Mouse (Mus musculus) ES-Bruce4 (cell line): ENCODE measurements around the gene Mcoln3. TPM values are rescaled to one million over a fixed set of nuclear protein-coding genes. Genes with fewer than 3 reads are reported as not detected.

Experiments used
- H3K27ac ChIP-seq: 2 replicates; pipeline ENCODE4 v1.5.1; 2012; ENCODE audit warnings: low read length, inconsistent platforms; ENCODE audit not compliant: insufficient read depth
- H3K27me3 ChIP-seq: 2 replicates; pipeline ENCODE4 v1.6.1; 2012; ENCODE audit warnings: mild to moderate bottlenecking, low read length, inconsistent platforms; ENCODE audit not compliant: control insufficient read depth, poor library complexity, insufficient read depth, severe bottlenecking
- H3K36me3 ChIP-seq: 2 replicates; pipeline ENCODE4 v1.6.1; 2012; ENCODE audit warnings: inconsistent platforms, mild to moderate bottlenecking, low read length, moderate library complexity; ENCODE audit not compliant: control insufficient read depth, poor library complexity, insufficient read depth, severe bottlenecking
- H3K4me1 ChIP-seq: one replicate; pipeline ENCODE4 v1.8.1; 2011; ENCODE audit warnings: low read length; ENCODE audit not compliant: control insufficient read depth, insufficient read depth
- H3K4me3 ChIP-seq: 2 replicates; pipeline ENCODE4 v1.5.1; 2011; ENCODE audit warnings: low read depth, mild to moderate bottlenecking, low read length
- H3K9ac ChIP-seq: 2 replicates; pipeline ENCODE4 v1.6.1; 2012; ENCODE audit warnings: low read depth, mild to moderate bottlenecking, inconsistent platforms; ENCODE audit not compliant: poor library complexity, severe bottlenecking
- H3K9me3 ChIP-seq: replicated peaks from 2 replicates; pipeline ENCODE4 v1.6.1; 2012; ENCODE audit warnings: mild to moderate bottlenecking, low read length, inconsistent platforms; ENCODE audit not compliant: control insufficient read depth, poor library complexity, insufficient read depth, severe bottlenecking
- CTCF ChIP-seq: IDR thresholded peaks from one replicate; pipeline ENCODE4 v1.8.1; 2011; ENCODE audit warnings: low read depth, low read length
- EP300 ChIP-seq: IDR thresholded peaks from 2 replicates; pipeline ENCODE4 v1.6.1; 2011; ENCODE audit warnings: low read depth, low read length; ENCODE audit not compliant: insufficient read depth
- POLR2A ChIP-seq: IDR thresholded peaks from one replicate; pipeline ENCODE4 v1.8.1; 2011; ENCODE audit warnings: low read length; ENCODE audit not compliant: insufficient read depth
- polyA plus RNA-seq: library from polyadenylated mRNA; stranded (reverse); fragments of >200 nt; gene quantifications from 2 replicates; pipeline ENCODE4 v1.2.4, GENCODE M21; 2011; ENCODE audit warnings: low read depth; ENCODE audit not compliant: missing spikeins, insufficient read depth, insufficient read length

Gene Mcoln3
- polyA plus RNA-seq, 1 experiment, result 13.1 TPM

GRCm38 (mm10) chr3:146150560-146150959 lies 33.3 kb downstream of the Mcoln3 start:
- TF ChIP-seq CTCF, result no peak
- no peak for TF ChIP-seq EP300
- no peak for TF ChIP-seq POLR2A
- H3K4me1 ChIP-seq, result no peaks in the 10 kb centered on the region
- H3K9ac ChIP-seq, result no peak overlapping the region
- no peaks in the 10 kb centered on the region for H3K9me3 ChIP-seq
- H3K27me3 ChIP-seq, result no peaks in the 10 kb centered on the region; the same call in 1 of the 2 replicates
- H3K27ac ChIP-seq, result no peak overlapping the region
- no peak overlapping the region for H3K4me3 ChIP-seq
- H3K36me3 ChIP-seq, result no peaks in the 10 kb centered on the region

DNA sequence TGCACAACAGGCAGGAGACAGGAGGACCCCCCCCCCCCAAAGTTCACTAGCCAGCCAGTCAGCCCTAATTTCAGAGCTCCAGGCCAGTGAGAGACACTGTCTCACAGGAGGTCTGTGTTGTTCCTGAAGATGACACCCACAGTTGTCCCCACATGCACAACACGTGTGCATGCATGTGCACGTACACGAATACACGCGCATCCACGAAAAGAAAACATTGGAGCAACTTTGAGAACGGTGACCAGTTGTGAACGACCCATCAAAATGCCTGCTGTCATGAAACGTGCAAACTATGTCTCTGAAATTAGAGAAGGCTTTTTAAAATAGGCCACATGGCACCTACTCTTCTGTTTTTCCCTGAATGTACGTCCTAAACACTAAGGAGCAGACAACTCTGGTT lies 34.1 kb downstream of the Mcoln3 start:
- Histone ChIP-seq H3K27ac (no peak overlapping the region), H3K36me3 (no peaks in the 10 kb centered on the region), H3K4me3 (no peak overlapping the region), H3K27me3 (no peaks in the 10 kb centered on the region; the same call in 1 of the 2 replicates), H3K9ac (no peak overlapping the region), H3K4me1 (no peaks in the 10 kb centered on the region), H3K9me3 (no peaks in the 10 kb centered on the region)
- TF ChIP-seq EP300, result no peak
- no peak for TF ChIP-seq CTCF
- TF ChIP-seq POLR2A, result no peak

- no peak overlapping the region for H3K9ac ChIP-seq
- no peak overlapping the region for H3K4me3 ChIP-seq
- H3K9me3 ChIP-seq, result no peaks in the 10 kb centered on the region
- TF ChIP-seq POLR2A (no peak), EP300 (no peak), CTCF (no peak)
- H3K4me1 ChIP-seq, result no peaks in the 10 kb centered on the region
- no peak overlapping the region for H3K27ac ChIP-seq
- no peaks in the 10 kb centered on the region; the same call in 1 of the 2 replicates for H3K27me3 ChIP-seq
- no peaks in the 10 kb centered on the region for H3K36me3 ChIP-seq
Observed at GRCm38 (mm10) chr3:146151755-146152154, 34.5 kb downstream of the Mcoln3 start.

DNA sequence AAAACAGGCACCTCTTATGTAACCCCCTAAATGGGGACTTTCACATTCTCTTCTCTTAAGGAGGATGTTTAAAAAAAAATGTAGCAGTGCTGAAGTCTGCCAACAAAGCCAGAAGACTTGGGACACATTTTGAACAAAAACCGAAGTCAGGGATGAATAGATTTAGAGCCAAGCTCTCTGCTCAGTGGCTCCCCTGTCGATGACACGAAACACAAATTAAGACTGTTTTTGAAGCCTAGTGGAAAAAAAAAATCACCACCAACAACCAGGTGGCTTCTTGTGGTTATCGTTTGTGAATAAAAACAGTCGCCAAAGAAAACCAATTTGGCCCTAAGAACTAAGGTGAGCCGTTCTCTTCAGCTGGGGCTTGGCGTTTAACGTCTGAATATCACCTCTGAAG lies 35.1 kb downstream of the Mcoln3 start:
- no peaks in the 10 kb centered on the region for H3K9me3 ChIP-seq
- no peak overlapping the region for H3K27ac ChIP-seq
- no peak overlapping the region for H3K4me3 ChIP-seq
- no peaks in the 10 kb centered on the region for H3K4me1 ChIP-seq
- no peaks in the 10 kb centered on the region for H3K36me3 ChIP-seq
- no peaks in the 10 kb centered on the region; the same call in 1 of the 2 replicates for H3K27me3 ChIP-seq
- H3K9ac ChIP-seq, result no peak overlapping the region
- no peak for TF ChIP-seq CTCF
- no peak for TF ChIP-seq POLR2A
- no peak for TF ChIP-seq EP300

GRCm38 (mm10) chr3:146152913-146153312 lies 35.7 kb downstream of the Mcoln3 start:
- Histone ChIP-seq H3K36me3 (no peaks in the 10 kb centered on the region), H3K4me1 (no peaks in the 10 kb centered on the region), H3K9me3 (no peaks in the 10 kb centered on the region), H3K4me3 (no peak overlapping the region), H3K27ac (no peak overlapping the region), H3K27me3 (no peaks in the 10 kb centered on the region; the same call in 1 of the 2 replicates), H3K9ac (no peak overlapping the region)
- no peak for TF ChIP-seq POLR2A
- no peak for TF ChIP-seq EP300
- no peak for TF ChIP-seq CTCF

GRCm38 (mm10) chr3:146153862-146154611 lies 36.8 kb downstream of the Mcoln3 start:
- H3K9me3 ChIP-seq, result no peaks in the 10 kb centered on the region
- no peaks in the 10 kb centered on the region; the same call in 1 of the 2 replicates for H3K27me3 ChIP-seq
- TF ChIP-seq EP300 (no peak), CTCF (no peak), POLR2A (no peak)
- no peak overlapping the region for H3K4me3 ChIP-seq
- no peak overlapping the region for H3K9ac ChIP-seq
- no peaks in the 10 kb centered on the region for H3K4me1 ChIP-seq
- H3K36me3 ChIP-seq, result no peaks in the 10 kb centered on the region
- H3K27ac ChIP-seq, result no peak overlapping the region
